Mouse (Mus musculus) stomach, embryonic 15.5 days (tissue): ENCODE data around the gene Lcp1. TPM values are rescaled to one million over a fixed set of nuclear protein-coding genes. Genes with fewer than 3 reads are reported as not detected.

Source experiments
- ATAC-seq: fragments of 200-750 bp; cut with Nextera tagmentation; 2 replicates; pipeline ENCODE4 v1.8.0; 2017; ENCODE audit warnings: low read depth, moderate number of reproducible peaks, moderate TSS enrichment; ENCODE audit not compliant: insufficient read depth, low FRiP score
- H3K27ac ChIP-seq: fragments of 300-500 bp; sonication (generic); 2 replicates; pipeline ENCODE4 v1.5.1; 2015; ENCODE audit warnings: mild to moderate bottlenecking, inconsistent platforms
- H3K27me3 ChIP-seq: fragments of 300-500 bp; sonication (generic); replicated peaks from 2 replicates; pipeline ENCODE4 v1.6.1; 2015; ENCODE audit warnings: inconsistent platforms
- H3K36me3 ChIP-seq: fragments of 300-500 bp; sonication (generic); 2 replicates; pipeline ENCODE4 v1.6.1; 2015; ENCODE audit warnings: inconsistent platforms
- H3K4me1 ChIP-seq: fragments of 300-500 bp; sonication (generic); 2 replicates; pipeline ENCODE4 v1.6.1; 2015; ENCODE audit warnings: inconsistent platforms
- H3K4me2 ChIP-seq: fragments of 300-500 bp; sonication (generic); 2 replicates; pipeline ENCODE4 v1.6.1; 2015; ENCODE audit warnings: mild to moderate bottlenecking, inconsistent platforms
- H3K4me3 ChIP-seq: fragments of 300-500 bp; sonication (generic); replicated peaks from 2 replicates; pipeline ENCODE4 v1.5.1; 2015; ENCODE audit warnings: inconsistent platforms
- H3K9ac ChIP-seq: fragments of 300-500 bp; sonication (generic); 2 replicates; pipeline ENCODE4 v1.6.1; 2015; ENCODE audit warnings: inconsistent platforms
- H3K9me3 ChIP-seq: fragments of 300-500 bp; sonication (generic); 2 replicates; pipeline ENCODE4 v1.6.1; 2016; ENCODE audit warnings: inconsistent platforms
- WGBS: fragments of 180-500 bp; shearing (Covaris S2); methylation state at CpG from one replicate; pipeline ENCODE4 v1.1.7; 2015; 5-methylcytosine and 5-hydroxymethylcytosine counted together
- polyA plus RNA-seq: library from polyadenylated mRNA; unstranded; fragments of >200 nt; fragmentation: Nextera tagmentation; extraction: Ambion mirVana; gene quantifications from 2 replicates; pipeline ENCODE4 v1.2.1, GENCODE M21; 2015

The Lcp1 gene
- polyA plus RNA-seq, 1 experiment from 2014 or later = 49.1 TPM

DNA sequence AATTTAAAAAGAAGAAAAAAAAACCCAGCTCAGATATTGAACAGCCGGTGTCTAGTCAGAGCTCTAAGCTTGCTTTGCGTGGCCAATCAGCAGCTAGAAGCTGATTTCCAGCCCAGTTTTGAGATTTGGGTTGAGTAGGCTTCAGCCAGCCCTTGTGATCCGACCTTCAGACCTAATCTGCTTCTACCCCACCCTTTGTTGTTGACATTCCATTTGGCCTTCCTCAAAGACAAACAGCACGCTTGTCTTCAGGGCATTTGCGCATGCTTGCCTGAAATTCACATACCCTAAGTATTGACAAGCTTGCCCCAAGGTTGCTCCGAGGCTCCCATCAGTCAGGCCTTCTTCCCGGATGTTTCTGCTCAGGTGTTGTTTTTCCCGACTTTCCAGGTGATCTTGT is 23.6 kb downstream of the Lcp1 start:
- ATAC-seq = no peak
- H3K4me2 ChIP-seq = no peak overlapping the region
- no peaks in the 10 kb centered on the region for H3K4me1 ChIP-seq
- no peak overlapping the region for H3K9ac ChIP-seq
- WGBS = 62% methylated on average over 8 of the region's 8 CpGs
- H3K27ac ChIP-seq = no peak overlapping the region
- H3K4me3 ChIP-seq = no peak overlapping the region
- no peaks in the 10 kb centered on the region for H3K36me3 ChIP-seq
- H3K27me3 ChIP-seq = no peaks in the 10 kb centered on the region
- H3K9me3 ChIP-seq = no peaks in the 10 kb centered on the region

DNA sequence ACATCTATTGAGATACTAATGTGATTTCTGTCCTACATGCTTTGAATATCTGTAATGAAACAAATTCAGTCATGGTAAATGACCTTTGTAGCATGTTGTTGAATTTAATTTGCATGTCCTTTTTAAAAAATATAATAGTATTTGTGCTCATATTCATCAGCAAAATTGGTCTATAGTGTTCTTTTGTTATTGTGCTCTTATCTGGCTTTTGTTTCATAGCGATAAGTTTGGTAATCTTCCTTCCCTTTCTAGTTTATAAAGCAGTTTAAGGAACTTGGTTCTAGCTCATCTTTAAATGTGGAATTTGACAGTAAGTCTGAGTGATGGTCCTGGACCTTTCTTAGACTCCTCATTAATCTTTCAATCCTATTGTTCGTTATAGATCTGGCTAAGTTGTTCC is 28.5 kb downstream of the Lcp1 start:
- no peak overlapping the region for H3K9ac ChIP-seq

DNA sequence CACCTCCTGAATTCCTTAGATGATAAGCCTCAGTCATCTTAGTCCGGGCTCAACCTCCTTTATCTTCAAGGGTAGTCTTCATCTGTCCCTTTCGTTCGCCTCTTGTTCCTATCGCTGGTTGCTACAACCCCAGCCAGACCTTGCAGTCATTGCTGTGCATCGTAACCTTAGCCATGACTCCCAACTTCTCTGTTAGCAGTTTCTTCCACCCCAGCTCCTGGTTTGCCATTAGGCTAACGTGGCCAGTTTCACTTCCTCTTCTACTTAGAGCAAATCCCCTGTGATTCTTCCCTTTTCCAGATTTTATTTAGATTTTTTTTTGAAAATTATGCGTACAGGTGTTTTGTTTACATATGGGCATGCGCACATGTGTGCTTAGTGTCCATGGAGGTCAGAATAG is 33.0 kb downstream of the Lcp1 start:
- no peak overlapping the region for H3K4me3 ChIP-seq
- no peaks in the 10 kb centered on the region for H3K9me3 ChIP-seq
- no peaks in the 10 kb centered on the region for H3K27me3 ChIP-seq
- H3K4me2 ChIP-seq = no peak overlapping the region
- no peaks in the 10 kb centered on the region for H3K4me1 ChIP-seq
- 88% methylated on average over 8 of the region's 8 CpGs for WGBS
- H3K9ac ChIP-seq = no peak overlapping the region
- no peaks in the 10 kb centered on the region for H3K36me3 ChIP-seq
- ATAC-seq = no peak
- no peak overlapping the region for H3K27ac ChIP-seq

More for the DNA sequence above, 28.5 kb downstream of the Lcp1 start:
- H3K27ac ChIP-seq = no peak overlapping the region
- 90% methylated on average over 2 of the region's 2 CpGs for WGBS
- no peaks in the 10 kb centered on the region for H3K27me3 ChIP-seq
- no peaks in the 10 kb centered on the region for H3K4me1 ChIP-seq
- no peak overlapping the region for H3K4me3 ChIP-seq
- no peak for ATAC-seq
- no peaks in the 10 kb centered on the region for H3K9me3 ChIP-seq
- H3K36me3 ChIP-seq = no peaks in the 10 kb centered on the region
- H3K4me2 ChIP-seq = no peak overlapping the region

DNA sequence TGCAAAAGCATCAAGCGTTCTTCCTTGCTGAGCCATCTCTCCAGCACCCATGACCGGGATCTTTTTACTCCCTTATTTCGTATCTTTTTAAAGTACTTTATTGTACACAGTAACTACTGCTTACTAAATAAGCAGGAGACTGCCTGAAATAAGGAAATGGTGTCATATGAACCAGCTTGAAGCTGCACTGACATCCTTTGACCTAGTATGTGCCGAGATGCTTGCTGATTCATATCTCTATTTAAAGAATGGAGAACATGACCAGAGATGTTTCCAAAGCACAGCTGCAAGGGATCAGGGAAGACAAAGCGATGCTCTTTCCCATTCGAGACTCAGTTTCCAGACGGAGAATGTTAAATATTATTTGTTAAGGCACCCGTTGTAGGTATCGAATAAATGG is 33.4 kb downstream of the Lcp1 start:
- H3K27ac ChIP-seq = no peak overlapping the region
- 83% methylated on average over 9 of the region's 9 CpGs for WGBS

DNA sequence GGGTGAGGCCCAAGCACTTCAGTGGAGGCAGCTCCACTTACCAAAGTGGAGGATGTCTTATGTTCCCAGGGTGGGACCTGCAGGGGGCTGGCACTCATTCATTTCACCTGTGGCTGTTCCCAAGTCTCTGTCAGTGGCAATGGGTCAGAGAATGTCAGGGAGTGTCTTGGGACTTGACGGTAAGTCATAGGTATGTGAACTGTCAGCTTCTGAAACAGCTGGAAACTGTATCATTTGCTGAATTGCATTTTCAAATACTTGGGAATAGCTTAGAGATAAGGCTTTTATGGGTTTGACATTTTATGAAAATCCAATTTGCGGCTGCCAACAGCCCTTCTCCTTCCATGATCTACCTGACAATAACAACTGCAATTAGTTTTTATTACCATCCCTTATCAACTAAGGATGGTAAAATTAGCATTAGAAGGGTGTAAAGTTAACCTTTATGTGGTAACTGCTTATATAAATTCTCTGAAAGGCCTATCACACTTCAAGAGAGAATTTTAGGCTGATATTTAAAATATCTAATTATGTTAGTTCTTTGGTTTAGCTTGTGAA is 34.8 kb downstream of the Lcp1 start:
- Histone ChIP-seq H3K36me3 (no peaks in the 10 kb centered on the region), H3K27me3 (no peaks in the 10 kb centered on the region), H3K4me3 (no peak overlapping the region), H3K9ac (no peak overlapping the region), H3K9me3 (no peaks in the 10 kb centered on the region), H3K4me1 (no peaks in the 10 kb centered on the region), H3K4me2 (no peak overlapping the region), H3K27ac (no peak overlapping the region)
- WGBS = 52% methylated on average over 2 of the region's 2 CpGs
- no peak for ATAC-seq

More for the DNA sequence above, 33.4 kb downstream of the Lcp1 start:
- Histone ChIP-seq H3K4me2 (no peak overlapping the region), H3K4me1 (no peaks in the 10 kb centered on the region), H3K27me3 (no peaks in the 10 kb centered on the region), H3K9me3 (no peaks in the 10 kb centered on the region), H3K36me3 (no peaks in the 10 kb centered on the region), H3K4me3 (no peak overlapping the region), H3K9ac (no peak overlapping the region)
- no peak for ATAC-seq

DNA sequence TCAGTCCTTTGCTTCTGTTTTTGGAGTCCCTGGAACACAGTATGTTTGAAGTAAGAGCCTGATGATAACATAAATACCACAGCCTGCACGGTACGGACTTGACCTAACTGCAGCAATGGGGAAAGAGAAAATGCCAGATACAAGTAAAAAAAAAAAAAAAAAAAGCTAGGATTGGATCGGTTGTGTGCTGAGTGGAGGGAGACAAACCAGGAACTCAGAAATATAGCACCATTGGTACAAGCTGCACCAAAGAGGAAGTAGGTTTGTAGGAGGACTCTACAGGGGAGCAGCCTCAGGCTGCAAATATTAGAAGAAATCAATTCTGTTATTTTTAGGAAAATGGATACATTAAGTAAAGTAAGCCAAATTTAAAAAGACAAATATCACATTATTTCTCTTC is 37.6 kb downstream of the Lcp1 start:
- WGBS = 77% methylated on average over 3 of the region's 3 CpGs
- no peak overlapping the region for H3K4me2 ChIP-seq
- no peaks in the 10 kb centered on the region for H3K36me3 ChIP-seq
- ATAC-seq = no peak
- no peaks in the 10 kb centered on the region for H3K27me3 ChIP-seq
- H3K4me1 ChIP-seq = no peaks in the 10 kb centered on the region
- no peak overlapping the region for H3K4me3 ChIP-seq
- no peak overlapping the region for H3K27ac ChIP-seq
- no peaks in the 10 kb centered on the region for H3K9me3 ChIP-seq
- no peak overlapping the region for H3K9ac ChIP-seq

DNA sequence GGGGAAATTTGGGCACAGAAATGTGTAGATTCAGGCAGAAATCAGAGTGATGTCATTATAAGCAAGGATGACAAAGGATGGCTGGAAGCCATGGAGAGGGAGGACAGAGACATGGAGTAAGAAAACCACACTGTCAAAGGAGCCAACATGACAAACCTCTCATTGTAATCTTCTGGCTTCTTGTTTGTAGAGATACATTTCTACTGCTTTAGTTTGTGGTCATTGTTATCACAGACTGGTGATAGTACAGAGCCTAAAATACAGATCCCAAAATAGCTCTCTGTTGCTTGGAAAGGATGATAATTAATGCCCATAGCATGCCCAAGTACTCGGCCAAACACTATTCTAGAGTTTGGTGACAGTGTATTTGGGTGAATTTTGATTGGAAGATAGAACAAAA is 39.6 kb downstream of the Lcp1 start:
- H3K4me3 ChIP-seq = no peak overlapping the region
- H3K9ac ChIP-seq = no peak overlapping the region
- H3K36me3 ChIP-seq = no peaks in the 10 kb centered on the region
- no peak overlapping the region for H3K27ac ChIP-seq
- WGBS = 62% methylated on average over 1 of the region's 1 CpGs
- H3K4me2 ChIP-seq = no peak overlapping the region
- ATAC-seq = no peak
- no peaks in the 10 kb centered on the region for H3K9me3 ChIP-seq
- H3K27me3 ChIP-seq = no peaks in the 10 kb centered on the region
- no peaks in the 10 kb centered on the region for H3K4me1 ChIP-seq

DNA sequence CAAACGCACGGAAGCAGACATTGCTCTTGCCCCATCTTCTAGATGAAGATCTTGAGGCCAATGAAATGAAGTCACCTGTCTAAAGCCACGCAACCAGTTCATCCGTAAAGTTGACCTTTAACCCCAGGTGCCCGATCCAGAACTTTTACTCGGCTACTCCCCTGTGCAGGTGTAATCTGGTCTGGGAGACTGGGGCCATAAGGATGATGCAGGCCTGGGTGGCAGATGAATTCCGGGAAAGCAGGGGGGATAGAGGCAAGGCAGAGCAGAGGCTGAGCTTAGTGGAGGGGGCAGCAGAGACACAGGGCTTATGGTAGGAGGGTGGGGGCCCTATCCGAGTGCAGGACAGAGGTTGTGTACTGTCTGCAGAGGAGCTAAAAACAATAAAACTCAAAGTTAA is 43.4 kb downstream of the Lcp1 start:
- Histone ChIP-seq H3K9me3 (no peaks in the 10 kb centered on the region), H3K27ac (no peak overlapping the region), H3K36me3 (no peaks in the 10 kb centered on the region), H3K27me3 (no peaks in the 10 kb centered on the region), H3K4me2 (no peak overlapping the region), H3K9ac (no peak overlapping the region), H3K4me3 (no peak overlapping the region), H3K4me1 (no peaks in the 10 kb centered on the region)
- 78% methylated on average over 8 of the region's 8 CpGs for WGBS
- no peak for ATAC-seq

DNA sequence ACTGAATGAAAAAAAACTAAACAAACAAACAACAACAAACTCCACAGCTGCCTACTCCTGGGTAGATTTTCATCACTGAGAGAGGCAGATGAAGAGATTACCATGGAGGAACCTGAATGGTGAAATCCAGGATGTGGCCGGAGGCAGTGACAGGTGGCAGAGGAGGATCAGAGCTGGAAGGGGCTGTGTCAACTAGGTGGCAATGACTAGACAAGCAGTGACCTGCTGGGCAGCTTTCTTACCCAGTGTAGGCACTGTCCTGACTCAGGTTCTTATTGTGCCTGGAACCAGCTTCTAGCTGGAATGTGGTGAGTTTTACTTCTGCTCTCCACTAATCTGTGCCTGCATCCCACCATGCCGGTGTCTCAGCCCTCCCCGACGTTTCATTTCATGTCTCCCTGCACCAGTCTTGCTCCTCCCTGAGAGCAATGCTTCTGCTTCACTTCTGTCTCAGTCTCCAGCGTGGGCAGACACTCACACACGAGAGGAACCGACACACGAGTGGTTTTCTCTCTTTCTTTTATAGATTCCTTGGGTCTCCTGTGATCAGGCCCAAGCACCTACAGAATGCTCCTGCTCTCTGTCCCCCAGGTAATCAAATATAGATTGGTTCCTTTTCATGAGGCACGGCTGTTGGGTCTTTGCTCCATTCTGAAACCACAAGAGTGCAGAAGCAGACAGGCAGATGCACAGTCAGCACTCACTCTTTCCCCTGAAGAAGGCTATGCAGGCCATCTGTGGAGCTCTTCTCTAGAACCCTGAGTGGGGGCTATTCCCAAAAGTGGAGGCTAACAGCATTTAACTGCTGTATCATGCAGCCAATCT is 44.0 kb downstream of the Lcp1 start:
- Histone ChIP-seq H3K4me1 (no peaks in the 10 kb centered on the region), H3K27me3 (no peaks in the 10 kb centered on the region), H3K4me3 (no peak overlapping the region), H3K4me2 (no peak overlapping the region), H3K9me3 (no peaks in the 10 kb centered on the region), H3K9ac (no peak overlapping the region), H3K36me3 (no peaks in the 10 kb centered on the region), H3K27ac (no peak overlapping the region)
- WGBS = 80% methylated on average over 9 of the region's 9 CpGs
- no peak for ATAC-seq

DNA sequence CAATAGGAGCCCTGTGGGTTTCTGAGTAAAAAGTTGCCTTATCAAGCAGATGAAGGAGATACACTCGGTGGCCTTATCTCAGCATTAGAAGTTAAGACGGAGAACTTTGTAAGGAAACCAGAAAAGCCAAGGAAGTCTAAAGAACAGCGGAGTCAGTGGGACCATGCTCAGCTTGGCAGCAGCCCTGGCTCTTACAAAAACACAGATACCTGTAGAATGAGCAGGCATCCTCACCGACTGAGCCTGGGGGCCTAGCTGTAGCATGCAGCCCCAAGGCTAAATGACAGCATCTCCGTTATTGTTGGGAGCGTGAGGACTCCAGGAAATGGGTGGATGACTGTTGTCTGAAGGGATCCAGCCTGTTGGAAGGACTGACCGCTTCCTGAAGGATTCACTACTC is 44.9 kb downstream of the Lcp1 start:
- WGBS = 67% methylated on average over 7 of the region's 7 CpGs
- H3K27ac ChIP-seq = no peak overlapping the region

DNA sequence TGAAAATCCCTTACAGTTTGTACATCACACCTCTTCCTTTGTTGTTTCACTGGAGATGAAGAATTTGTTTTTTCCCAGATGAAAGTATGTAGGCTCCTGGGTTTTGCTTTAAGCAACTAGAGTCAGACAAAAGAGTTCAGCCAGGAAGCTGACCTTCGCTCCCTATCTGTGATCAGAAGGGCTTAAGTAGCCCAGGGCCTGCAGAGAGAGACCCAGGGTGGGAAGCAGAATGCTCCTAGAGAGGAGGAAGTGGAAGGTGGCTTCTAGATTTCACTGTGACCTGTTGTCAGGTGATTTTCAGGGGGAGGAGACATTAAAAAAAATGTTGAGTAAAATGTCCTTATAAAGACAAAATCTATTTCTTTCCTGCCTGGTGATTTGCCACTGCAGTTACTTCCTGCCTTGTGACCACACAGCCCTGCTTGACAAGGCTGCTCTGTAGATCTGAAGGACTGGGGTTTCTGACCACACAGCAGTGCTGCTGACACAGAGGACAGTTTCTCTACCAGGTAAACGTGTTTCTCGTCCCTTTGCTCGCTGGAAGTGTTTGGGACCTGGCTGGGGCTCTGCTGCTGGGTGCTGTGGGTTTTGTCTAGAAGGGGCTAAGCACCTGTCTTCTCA is 45.6 kb downstream of the Lcp1 start:
- 0 out of 2 replicates have a peak overlapping the region, but pooled peaks have one; percentile 28 for H3K27ac ChIP-seq
- H3K27me3 ChIP-seq = no peaks in the 10 kb centered on the region
- no peak for ATAC-seq
- WGBS = 48% methylated on average over 4 of the region's 4 CpGs
- H3K4me2 ChIP-seq = no peak overlapping the region
- H3K36me3 ChIP-seq = no peaks in the 10 kb centered on the region
- no peak overlapping the region for H3K4me3 ChIP-seq
- H3K9me3 ChIP-seq = no peaks in the 10 kb centered on the region
- no peaks in the 10 kb centered on the region for H3K4me1 ChIP-seq
- no peak overlapping the region for H3K9ac ChIP-seq

More for the DNA sequence above, 44.9 kb downstream of the Lcp1 start:
- Histone ChIP-seq H3K27me3 (no peaks in the 10 kb centered on the region), H3K4me3 (no peak overlapping the region), H3K4me1 (no peaks in the 10 kb centered on the region), H3K4me2 (no peak overlapping the region), H3K9ac (no peak overlapping the region), H3K36me3 (no peaks in the 10 kb centered on the region), H3K9me3 (no peaks in the 10 kb centered on the region)
- ATAC-seq = no peak

DNA sequence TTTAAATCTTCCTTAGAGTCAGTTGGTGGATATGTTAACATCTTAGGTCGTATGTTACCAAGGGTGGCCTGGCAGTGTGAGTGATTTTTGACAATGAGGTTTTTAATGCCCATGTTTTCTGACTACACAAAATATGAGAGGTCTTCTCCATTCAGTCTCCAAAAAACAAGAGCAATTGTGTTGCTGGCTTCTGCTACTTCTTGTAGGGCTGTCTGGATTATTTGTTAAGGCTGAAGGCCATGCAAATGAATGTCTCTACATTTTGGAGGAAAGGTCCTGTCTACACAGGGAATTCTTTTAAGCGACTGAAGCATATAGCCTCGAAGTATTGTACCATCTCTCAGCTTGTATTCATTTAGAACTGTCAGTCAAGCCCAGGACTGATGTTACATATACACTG is 46.5 kb downstream of the Lcp1 start:
- no peak for ATAC-seq
- Histone ChIP-seq H3K9me3 (no peaks in the 10 kb centered on the region), H3K4me2 (no peak overlapping the region), H3K4me1 (no peaks in the 10 kb centered on the region), H3K36me3 (no peaks in the 10 kb centered on the region), H3K4me3 (no peak overlapping the region), H3K27ac (no peak overlapping the region), H3K9ac (no peak overlapping the region), H3K27me3 (no peaks in the 10 kb centered on the region)
- 77% methylated on average over 3 of the region's 3 CpGs for WGBS
